Mouse (Mus musculus) activated CD4-positive, CD25-positive, alpha-beta regulatory T cell, adult 4 months (primary cell): ENCODE results near the gene Yif1b. TPM values are rescaled to one million over a fixed set of nuclear protein-coding genes. Genes with fewer than 3 reads are reported as not detected.

Experiments
- ATAC-seq: one replicate; pipeline ENCODE4 v1.8.0; 2017
- polyA plus RNA-seq, 2 experiments: library from polyadenylated mRNA; unstranded; fragments of 100-300 nt; shearing (Covaris generic); gene quantifications; one replicate each; pipeline ENCODE4 v1.2.1; 2017

The Yif1b gene
- polyA plus RNA-seq, 2 experiments from 2014 or later, result 57.6 to 73.2 TPM

DNA sequence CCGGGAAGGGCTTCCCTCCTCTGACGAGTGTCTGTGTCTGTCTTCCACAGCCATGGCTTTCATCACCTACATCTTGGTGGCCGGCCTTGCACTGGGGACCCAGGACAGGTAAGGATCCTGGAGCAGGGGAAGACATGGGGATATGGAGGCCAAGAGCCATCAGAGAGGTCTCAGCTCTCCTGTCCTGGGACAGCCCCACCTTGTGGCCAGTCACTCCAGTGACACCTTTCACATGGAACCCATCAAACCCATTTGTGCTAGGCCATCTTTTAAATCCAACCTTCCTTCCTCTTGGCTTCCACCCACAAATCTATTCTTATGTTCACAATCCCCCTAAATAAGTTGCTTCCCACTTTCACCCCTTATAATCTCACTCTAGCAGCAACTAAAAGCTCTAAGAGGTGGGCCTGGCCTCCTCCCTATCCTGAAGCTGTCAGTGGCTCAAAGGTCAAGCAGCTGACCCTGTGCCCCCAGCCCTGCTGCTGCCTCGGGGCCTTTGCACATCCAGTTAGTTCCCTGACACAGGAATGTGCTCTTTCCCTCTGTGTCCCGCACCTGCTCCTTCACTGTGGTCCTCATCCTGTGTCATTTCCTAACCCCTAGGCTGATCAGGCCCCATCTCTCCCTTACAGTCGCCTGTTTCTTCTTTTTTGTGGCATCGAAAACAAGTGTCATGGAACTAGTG is 6.7 kb downstream of the Yif1b start:
- ATAC-seq, result peak; percentile 55

DNA sequence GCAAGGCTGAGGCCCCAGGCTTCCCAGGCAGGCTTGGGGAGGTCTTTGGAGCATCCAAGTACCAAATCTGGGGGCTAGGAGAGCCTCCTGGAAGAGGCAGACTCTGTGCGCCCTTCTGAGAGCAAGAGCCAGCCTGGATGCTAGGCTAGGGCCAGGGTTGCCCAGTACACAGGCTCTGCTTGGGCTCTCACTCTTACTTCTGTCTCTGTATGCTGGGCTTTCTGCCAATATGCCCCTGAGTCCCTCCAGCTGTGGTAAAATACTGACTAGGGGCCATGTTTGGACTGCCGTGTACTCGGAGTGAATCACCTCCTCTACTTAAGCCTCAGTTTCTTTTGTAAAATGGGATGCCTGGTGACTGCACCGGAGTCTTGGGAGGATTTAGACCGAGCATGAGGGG is 7.9 kb downstream of the Yif1b start:
- ATAC-seq, result no peak

DNA sequence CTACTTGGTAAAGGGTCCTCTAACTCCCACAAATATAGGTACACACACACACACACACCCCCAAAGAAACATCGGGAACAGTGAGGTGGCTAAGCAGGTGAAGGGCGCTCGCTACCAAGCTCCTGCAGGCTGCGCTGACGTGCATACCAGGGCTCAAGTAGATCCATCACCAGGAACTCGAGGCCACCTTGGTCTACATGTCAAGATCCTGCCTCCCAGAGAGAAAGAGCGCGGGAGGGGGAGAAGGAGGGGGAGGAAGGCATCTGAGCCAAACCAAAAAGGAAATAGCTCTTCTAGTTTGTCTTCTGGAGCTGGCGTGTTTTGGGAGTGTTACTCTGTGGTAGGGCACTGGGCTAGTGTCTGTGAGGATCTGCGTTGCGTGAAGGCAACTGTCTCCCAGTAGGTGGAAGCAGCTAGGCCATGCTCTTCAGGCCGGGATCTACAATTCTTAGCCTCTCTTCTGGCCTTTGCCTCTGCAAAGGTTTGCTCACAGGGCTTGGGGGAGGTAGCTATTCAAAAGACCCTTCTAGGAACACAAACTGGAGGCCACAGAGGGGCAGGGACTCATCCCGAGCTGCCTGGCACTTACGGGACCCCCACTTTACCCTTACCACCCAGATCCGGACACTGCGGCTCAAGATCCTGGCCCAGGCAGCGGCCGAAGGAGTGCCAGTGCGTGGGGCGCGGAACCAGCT is 8.6 kb downstream of the Yif1b start:
- ATAC-seq, result no peak

DNA sequence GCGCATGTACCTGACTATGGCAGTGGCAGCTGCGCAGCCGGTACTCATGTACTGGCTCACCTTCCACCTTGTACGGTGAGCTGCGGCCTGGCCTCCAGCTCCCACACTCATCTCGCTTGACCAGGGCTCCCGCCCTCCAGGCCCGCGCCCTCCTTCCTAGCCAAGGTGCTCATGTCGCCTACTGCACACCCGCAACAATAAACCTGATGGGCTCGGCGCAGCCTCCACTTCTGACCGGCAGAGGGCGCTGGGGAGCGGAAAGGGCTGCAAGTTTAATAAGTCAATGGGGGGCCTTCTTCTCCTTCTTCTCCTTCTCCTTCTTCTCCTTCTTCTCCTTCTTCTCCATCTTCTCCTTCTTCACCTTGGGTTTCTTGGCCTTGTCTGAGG is 9.2 kb downstream of the Yif1b start:
- no peak for ATAC-seq

DNA sequence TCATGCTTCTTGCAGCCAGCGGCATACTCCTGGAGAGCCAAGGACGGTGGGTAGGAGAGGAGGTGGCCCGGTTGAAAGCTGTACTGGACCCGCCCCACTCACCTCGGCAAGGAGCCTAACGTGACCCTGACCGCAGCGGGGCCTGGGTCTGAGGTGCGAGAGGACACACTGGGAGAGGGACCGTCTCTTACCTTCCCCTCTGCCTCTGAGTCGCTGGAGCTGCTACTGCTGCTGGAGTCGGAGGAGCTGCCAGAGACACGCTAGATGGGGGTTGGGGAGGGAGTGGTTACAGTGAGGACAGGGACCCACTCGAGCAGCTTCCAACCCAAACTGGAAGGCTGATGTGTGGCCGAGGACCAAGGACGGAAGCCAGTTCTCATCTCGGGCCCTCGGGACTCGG is 9.6 kb downstream of the Yif1b start:
- ATAC-seq, result no peak

DNA sequence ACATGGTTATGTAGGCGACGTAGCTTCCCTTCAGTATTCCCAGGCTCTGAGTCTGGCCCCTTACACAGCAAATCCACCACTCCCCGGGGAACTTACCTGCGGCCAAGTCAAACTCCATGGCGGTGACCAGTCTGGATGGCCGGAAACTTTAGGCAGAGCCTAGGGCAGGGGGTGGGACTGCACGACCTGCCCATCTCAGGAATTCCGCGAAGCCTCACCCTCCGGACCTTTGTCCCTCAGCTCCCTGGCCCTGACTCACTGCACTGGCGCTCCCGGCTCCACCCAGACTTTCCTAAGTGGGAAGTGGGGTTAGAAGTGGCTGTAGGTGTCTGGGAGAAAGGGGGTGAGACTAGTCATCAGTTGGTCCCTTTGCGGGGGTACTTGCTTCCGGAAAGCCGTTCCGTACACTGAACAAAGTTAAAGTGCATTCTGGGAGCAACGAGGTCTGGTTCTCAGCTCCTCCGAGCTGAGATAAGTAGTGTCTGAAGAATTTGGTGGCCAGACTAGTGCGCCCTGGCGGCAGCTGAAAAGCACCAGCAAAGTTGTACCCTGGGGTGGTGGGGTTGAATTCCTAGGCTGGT is 10.2 kb downstream of the Yif1b start, which contains the start of gene 2200002D01Rik:
TSS of gene 2200002D01Rik (minus strand) at position 206 of the 581 bp plus-strand sequence.
- ATAC-seq, result peak; percentile 28

DNA sequence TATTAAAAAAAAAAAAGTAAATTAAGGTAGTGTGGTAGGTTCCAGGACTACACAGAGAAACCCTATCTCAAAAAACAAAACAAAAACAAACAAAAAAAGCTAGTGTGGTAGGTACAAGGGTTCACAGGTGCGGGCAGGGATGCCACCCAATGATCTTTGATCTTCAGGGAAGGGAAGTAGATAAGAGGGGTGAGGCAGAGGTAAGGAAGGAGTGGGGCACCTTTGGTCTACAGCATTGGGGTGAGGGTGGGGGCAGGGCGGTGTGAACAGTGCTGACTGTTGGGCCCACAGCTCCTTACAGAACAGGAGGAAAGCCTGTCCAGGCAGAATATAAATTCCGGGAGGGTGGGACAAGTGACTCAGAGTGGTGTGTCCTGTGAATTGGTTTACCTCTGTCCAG is 13.0 kb downstream of the Yif1b start:
- peak; percentile 44 for ATAC-seq

DNA sequence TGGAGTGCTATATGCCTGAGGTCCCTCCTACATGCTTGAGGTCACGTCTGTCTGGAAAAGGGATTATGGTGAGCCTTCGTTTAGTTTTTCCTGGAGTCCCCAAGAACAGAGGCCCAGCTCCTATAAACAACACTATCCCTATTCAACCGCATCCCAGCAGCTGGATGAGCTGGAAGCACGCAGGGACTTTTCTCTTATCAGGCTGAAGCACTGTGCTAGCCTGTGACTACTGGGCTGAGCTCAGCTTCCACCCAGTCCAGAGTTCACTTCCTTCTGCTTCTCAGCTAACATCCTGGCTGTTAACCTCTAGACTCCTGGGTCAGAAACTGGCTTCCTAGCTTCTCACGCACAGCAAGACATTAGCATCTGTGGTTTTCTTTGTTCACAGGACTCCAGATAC is 15.7 kb downstream of the Yif1b start:
- no peak for ATAC-seq

DNA sequence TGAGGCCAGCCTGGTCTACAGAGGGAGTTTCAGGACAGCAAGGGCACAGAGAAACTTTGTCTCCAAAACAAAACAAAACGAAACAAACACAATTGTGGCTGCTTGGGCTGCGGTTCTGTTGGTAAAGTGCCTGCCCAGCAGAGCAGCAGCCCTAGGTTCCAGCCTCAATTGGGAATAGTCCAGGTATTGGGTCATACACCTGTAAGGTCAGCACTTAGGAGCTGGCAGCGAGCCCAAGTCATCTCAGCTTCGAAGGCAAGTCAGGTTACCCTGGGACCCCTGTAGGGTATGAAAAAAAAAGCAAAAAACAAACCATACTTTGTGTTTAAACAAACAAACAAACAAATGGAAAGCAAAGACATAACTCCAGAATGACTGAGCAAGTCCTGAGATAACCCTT is 17.7 kb downstream of the Yif1b start:
- ATAC-seq, result no peak

DNA sequence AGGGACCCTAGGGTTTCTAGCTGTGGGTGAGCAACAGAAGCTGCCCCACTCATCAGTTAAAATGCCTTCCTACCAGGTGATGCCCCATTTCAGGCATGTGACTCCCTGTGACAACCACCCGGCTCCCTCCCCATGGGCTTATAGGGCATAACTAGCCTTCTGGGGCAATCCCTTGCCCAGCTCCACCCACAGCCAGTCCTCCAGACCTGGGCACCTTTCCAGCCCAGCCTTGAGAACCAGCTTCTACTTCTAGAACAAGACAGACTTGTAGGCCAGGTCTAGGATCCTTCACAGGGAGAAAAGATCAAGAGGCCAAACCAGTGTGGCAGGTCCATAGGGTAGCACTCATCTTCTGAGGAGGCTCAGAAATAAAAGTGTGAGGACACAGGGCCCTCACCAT is 19.2 kb downstream of the Yif1b start:
- ATAC-seq, result no peak

DNA sequence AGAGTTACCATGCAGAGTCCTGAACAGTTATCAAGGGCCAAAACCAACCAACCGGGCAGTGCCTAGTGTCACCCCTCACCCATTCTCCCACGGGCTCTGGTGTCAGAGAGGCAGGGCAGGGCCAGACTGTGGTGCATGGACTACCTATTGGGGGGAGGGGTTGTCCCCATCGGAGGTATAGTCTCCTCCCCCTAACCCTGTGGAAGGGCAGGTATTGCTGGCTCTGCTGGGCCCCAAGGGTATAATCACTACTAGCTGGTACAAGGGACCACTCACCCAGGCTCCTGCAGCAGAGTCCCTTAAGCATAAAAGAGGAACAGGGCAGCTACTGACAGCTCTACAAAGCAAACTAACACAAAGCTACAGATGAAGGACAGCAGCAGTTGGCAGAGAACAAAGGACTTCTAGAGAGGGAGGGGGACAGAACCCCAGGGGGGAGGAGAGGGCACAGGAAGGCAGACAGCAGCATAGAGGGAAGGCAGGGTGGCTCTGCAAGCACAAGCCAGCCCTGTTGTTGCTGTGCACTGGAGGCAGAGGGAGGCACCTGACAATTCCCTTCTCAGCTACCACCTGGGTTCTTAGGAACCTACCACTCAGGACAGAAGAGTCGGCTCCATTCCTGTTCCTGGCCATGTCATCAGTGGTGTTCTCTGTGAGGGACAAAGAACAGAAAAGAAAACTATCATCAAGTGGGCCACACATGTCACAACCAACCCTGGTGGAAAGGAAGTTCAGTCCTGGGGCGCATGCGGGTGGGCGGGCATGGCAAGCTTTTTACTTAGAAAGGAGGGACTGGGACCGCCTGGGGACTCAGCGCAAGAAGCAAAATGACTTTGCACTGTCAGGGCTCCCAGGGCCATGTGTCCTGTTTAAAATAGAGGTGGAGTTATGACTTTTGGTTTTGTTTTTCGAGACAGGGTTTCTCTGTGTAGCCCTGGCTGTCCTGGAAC is 21.9 kb downstream of the Yif1b start:
- ATAC-seq, result no peak

DNA sequence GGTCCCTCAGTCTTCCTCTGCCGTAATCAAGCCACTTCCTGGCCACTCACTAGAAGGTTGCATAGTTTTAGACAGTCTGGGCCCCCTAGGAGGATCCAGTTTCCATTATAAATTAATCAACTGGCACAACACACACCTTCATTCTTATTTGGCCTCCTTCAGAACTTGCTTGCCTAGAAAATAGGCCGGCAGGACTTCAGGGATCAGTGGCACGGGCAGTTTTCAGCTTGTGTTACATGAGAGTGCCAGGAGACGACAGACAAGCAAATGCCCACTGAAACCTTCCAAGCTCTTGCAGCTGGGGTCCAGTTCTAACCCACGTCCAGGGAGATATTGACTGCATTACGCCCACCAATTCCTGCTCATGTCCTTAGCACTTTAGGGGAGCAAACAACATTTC is 24.0 kb downstream of the Yif1b start:
- ATAC-seq, result no peak

DNA sequence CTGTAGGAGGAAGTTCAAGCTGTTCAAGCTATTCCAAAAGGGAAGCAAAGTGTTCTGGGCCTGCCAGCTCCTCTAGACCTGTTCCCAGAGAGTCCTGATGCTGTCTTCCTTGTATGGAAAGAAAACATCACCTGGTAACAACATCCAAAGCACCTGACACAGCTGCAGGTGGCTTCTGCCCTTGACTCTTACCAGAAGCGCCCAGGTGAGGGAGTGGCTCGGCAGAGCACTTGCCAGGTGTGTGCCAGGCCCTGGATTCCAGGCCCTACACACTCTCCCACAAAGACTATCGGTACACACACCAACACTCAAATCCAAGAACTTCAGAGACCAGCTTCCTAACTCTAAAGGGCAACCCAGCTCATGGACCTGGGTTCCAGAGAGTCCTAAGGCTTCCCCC is 25.7 kb downstream of the Yif1b start:
- ATAC-seq, result no peak

DNA sequence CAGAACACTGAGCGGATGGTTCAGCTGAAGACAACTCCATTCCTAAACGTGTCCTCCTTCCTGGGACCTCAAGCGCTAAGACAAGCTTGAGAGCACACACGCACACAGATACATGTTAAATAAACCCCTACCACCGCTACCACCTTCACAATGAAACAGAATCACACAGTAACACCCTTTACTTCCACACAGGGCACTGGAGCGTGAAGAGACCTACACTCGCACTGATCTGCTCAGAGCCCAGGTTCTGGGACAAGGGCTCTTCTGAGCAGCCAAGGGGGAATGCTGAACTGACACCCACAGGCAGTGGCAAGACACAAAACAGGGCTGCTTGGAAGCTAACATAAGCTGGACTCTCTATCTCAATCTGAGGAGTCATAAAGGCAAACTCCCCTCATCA is 27.5 kb downstream of the Yif1b start:
- no peak for ATAC-seq

DNA sequence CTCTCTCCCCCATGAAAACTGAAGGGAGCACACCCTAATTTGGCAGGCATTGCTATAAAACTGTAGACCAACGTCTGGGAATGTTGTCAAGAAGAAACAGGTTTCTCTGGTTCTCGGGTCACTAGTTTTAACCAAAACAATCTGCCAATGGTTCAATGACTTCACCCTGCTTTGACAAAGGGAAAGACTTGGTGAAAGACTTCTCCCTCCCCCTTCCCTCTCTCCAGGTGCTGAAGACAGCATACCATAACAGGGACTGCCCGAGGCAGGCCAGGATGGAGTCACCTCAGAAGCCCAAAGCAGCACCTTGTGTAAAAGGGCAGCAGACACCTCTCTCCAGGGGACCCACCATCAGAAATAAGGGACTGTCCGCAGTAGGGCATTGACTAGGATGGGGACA is 28.8 kb downstream of the Yif1b start:
- ATAC-seq, result no peak

DNA sequence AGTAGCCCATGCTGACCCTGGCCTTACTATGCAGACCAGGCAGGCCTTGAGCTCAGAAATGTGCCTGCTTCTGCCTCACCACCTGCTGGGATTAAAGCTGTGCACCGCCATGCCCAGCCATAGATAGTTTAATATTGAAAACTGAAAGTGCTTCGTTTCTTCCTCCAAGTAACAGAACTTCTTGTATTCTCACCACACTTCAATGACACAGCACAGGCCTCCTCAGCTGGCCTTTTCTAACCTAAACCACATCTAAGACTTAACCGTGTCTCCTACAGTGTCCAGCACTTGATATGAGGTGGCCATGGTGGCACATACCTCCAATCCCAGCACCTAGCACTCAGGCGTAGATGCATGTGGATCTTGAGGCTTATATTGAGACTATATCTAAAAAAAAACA is 32.3 kb downstream of the Yif1b start:
- ATAC-seq, result no peak

DNA sequence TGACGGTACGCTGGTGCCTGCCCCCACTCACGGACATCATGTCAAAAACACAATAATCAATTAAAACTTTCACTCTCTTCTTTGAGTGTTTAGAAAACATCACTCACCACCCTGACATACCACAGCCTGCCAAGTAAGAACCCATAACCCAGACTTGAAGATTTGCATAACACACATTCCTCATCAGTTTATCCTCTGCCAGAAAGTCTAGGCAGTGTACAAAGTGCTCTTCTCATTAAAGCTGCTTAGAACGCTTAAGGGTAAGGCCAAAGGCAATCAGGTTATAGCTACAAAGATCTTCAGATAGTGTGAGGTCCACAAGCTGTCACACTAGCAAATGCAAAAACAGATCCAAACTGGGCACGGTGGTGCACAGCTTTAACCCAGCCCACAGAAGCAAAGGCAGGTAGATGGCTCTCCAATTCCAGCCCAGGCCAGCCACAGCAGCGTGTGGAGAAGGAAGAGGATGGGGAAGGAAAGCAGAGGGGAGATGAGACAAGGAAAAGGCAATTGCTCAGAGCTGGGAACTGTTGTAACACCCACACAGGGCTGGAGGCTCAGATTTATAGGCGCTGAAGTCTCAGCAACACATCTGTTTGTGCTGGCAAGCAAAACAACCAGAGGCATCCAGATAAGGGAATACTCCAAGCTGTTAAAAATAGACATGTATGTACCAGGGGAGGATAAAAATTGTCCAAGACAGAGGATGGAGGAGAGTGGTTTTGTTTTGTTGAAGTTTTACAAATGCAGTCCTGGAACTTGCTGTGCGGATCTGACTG is 33.7 kb downstream of the Yif1b start:
- no peak for ATAC-seq

DNA sequence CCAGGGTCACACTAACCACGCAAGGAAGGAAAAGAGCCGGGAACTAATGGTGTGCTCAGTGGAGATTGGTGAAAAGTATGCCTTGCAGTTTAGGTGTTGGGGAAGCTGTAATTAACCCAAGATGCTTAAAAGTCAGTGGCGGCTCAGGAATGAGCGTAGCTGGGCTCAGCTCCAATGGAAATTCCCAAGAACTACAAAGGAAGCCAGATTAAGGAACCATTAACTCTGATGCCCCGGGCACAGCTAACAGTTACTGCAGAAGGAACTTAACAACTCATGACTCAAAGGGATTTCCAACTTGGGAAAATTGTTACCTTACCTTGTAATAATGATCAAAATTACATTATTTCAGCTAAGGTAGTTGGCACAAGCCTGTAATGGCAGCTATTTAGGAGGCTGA is 38.6 kb downstream of the Yif1b start:
- ATAC-seq, result no peak

DNA sequence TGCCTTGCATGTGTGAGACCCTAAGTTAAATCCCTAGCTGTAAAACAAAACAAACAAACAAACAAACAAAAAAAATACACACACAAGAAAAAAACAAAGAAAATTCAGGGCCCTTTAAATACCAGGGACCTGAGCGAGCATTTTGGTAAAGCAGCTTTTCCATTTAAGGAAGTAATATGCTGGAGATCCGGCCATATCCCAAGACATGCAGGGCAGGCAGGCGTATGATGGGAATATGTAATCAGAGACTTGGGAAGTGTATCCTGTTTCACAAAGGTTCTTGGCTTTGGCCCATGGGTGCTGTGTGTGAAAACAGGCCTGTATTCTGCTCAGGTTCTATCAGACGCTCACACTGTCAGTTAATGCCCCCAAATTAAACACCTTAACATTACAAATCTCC is 39.4 kb downstream of the Yif1b start:
- no peak for ATAC-seq

DNA sequence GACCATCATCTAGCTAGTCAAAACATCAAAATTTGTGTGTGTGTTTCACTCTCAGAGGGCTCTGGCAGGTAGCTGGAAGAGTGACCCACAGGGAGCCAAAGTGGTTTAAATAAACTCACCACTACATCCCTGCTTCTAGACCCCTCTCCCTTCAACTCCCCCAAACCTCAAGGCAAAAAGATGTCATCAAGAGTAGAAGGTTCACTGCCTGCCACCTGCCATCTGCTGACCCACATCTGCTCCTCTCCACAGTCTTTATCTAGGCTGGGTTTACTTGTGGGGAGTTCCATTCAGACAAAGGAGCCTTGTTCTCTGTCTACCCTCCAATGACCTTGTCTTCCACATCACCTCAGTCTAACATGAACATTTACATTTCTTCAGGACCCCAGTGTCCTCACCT is 41.1 kb downstream of the Yif1b start:
- ATAC-seq, result no peak

DNA sequence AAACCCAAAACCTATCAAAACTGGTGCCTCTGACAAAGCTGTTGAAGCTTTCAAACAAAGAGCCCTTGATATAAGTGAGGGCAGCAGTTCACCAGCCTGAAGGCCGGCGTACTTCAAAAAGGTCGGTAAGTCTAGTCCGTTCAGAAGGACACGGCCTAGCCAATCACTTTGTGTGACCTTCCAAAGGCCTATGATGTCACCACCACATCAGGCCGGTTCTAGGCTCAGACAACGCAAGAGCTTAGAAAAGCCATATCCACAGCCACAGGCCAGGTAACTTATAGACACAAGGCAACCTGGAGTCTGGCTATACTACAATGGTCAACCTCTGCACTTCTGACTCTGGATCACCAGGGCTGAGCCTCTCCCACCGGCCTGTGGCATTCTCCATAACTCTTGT is 41.8 kb downstream of the Yif1b start:
- no peak for ATAC-seq

DNA sequence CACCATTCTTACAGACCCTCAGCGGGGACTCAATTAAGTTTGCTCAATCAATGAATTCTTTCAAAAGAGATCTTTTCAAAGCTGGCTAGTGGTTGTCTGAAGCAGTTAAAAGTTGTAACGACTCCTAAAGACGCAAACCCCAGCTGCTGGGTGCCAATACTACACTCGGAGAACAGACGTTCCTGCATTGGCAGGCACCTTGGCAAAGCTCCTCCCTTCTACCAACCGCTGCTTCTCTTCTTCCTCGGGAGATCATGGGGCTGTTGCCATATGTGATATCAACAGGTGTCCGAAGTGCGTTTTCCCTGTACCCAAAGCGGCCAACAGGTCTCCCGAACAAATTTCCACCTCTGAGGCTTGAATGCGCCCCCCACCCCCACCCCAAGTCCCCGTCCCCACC is 42.7 kb downstream of the Yif1b start:
- no peak for ATAC-seq
